Mouse (Mus musculus): ENCODE results near the gene Ldb3.

The Ldb3 gene

GRCm38 (mm10) chr14:34588498-34588897 lies at the start of gene Ldb3:
TSS of gene Ldb3 (minus strand) at chr14:34588682.
- DNase-seq: no peak

DNA sequence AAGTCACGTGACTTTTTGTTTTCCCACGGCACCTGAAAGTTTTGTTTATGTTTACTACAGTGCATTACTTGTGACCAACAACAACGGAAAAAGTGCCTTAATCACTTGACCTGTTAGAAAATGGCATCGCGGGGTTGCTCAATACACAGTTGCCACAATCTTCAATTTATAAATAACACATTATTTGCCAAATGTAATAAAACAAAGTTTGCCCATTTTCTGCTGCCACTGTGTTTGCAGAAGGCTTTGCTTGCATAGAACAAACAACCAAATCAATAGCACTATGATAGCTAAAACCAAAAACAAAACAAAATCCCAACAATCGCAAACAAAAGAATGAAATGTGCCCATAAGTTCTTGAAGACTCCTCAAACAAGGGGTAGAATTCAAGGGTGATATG lies 47.2 kb upstream of the Ldb3 start:
- DNase-seq: no peak

DNA sequence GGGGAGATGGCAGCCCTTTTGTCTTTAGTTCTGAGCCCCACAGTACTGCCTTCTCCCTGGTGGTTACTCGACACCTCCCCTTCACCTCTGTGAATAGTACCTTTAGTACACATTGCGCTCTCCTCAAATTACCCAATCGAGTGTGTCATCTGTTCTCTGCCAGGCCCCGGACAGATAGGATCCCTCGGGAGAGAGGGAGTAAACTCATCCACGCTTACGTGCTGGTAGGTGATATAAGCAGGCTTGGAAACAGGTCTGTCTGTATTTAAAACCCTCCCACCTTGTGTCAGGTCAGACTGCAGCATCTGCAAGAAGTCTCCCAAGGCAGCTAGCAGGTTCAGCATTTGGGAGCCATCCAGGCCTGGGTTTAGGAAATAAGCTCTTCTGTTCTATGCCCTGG lies 46.7 kb upstream of the Ldb3 start:
- DNase-seq: no peak

DNA sequence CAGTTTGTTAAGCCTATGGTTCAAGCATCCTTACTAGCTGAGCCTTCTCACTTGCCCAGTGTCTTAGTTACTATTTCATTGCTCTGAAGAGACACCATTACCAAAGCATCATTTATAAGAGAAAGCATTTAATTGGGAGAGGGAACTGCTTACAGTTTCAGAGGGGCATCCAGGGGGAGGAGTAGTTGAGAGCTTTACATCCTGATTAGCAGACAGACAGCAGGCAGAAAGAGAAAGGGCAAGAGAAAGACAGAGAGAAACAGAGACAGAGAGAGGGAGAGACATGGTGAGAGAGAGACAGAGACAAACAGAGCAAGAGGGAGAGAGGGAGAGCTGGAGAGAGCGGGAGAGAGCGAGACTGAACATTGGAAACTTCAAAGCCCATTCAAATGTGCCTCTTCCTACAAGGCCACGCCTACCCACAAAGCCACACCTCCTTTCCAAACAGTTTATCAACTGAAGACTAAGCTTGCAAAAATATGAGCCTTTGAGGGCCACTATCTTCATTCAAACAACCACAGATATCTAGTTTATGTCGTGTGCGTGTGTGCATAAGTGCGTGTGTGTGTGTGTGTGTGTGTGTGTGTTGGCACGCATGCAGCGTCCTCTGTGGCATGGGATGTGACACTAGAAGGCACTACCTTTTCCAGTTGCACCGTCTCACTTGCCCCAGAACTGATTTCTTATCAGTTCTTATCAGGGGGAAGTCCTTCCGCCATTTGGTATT lies 44.4 kb upstream of the Ldb3 start:
- DNase-seq: no peak

DNA sequence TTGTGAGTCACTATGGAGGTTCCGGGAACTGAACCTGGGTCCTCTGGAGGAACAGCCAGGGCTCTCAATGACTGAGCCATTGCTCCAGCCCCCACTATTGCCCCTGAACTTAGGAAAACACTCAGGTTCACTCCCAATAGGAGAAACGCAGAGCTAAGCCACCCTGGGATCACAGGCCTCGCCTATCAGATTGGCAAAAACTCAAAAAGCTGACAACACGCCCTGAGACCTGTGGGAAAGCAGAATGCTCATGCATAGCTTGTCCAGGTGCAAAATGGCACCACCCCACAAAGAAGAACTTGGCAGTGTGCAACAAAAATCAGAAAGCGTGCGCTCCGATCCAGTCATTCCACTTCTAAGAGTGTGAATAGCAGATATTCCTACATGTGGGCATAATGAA lies 38.3 kb upstream of the Ldb3 start:
- no peak for DNase-seq

GRCm38 (mm10) chr14:34623531-34624210 lies 35.2 kb upstream of the Ldb3 start:
- DNase-seq: no peak

GRCm38 (mm10) chr14:34623074-34623473 lies 34.6 kb upstream of the Ldb3 start:
- DNase-seq: no peak

DNA sequence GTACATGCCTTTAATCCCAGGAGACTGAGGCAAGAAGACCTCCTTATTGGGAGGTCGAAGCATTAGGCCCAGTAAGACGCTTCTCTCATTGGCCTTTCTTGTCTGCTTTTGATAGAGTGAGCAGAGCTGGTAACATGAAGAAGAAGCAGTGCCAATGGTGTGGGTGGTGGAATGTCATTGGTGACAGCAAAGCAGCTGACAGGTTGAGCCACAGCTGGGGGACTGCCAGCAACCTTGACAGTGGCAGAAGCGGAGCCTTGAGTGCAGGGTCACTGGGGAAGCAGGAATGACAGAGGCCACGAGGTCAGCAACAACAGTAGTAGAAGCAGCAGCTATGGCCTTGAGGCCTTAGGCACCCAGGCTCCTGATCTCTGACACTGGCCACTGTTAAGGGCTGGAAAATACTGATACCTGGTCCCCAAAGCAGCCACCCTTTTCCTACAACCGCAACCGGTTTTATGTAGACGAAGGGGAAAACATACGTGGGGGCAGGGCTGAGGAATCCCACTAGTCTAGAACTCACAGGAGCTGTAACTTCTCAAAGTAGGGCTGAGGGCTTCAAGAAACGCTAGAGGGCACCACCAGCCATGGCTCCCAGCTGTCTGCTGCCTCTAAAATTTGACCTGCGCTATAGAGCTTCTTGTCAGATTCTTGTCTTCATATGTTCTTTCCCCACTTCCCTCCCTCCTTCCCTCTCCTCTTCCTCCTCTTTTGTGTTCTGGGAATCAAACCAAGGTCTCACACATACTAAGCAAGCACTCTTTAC lies 32.3 kb upstream of the Ldb3 start:
- DNase-seq: peak; percentile 67

DNA sequence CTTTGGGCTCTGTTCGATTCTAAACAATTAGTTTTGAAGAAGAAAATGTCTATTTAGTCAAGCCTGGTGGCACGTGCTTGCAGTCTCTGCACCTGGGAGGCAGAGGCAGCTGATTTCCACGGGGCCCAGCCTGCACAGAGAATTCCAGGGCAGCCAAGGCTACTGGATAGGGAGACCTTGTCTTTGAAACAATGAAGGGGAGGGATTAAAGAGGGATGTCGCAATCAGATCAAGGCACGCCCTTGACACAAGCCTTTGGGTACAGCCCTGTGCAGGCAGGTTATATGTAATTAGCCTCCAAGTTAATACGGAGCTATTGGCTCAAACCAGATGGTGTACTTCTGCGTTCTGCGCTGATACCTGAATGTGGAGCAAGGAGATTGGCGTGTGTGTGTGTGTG lies 30.3 kb upstream of the Ldb3 start:
- no peak for DNase-seq

DNA sequence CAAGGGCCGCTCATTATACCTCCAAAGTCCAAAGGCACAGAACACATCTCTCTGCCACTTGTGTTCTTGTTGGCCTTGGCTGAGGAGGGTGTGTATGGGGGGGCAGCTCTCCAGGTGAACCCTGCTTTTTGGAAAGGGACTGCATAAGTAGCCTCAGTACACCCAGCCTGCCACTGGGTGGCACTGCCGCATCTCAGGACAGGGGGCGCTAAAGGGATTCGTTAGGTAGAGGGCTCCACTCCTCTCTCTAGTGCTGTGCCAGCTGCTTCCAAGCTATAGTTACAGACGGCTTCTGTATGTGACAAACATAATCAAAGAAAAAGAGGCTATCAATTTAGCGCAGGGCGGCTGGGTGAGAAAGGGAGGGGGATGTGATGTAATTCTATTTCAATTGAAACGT lies 28.3 kb upstream of the Ldb3 start:
- DNase-seq: peak; percentile 91

DNA sequence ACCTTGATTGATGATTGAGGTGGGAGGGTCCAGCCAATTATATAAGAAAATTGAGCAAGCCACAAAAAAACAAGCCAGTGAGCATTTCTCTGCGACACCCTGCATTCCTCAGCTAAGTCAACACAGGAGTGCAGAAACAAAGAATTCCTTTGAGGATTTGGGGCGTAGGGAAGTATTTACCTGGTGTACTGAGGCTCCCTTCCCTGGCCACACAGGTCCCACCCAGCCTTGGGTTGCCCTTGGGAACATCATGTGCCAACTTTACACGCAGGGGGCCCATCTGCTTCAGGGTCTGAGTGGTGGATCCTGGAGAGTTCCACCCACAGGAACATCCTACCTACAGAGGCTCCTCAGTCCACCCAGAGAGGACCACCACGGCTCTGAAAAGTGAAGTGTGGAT lies 27.1 kb upstream of the Ldb3 start:
- DNase-seq: no peak

- peak; percentile 13 for DNase-seq
These were observed 26.6 kb upstream of the Ldb3 start for GRCm38 (mm10) chr14:34615082-34615481.

GRCm38 (mm10) chr14:34614551-34614950 lies 26.1 kb upstream of the Ldb3 start:
- no peak for DNase-seq

GRCm38 (mm10) chr14:34613523-34613922 lies 25.0 kb upstream of the Ldb3 start:
- no peak for DNase-seq

DNA sequence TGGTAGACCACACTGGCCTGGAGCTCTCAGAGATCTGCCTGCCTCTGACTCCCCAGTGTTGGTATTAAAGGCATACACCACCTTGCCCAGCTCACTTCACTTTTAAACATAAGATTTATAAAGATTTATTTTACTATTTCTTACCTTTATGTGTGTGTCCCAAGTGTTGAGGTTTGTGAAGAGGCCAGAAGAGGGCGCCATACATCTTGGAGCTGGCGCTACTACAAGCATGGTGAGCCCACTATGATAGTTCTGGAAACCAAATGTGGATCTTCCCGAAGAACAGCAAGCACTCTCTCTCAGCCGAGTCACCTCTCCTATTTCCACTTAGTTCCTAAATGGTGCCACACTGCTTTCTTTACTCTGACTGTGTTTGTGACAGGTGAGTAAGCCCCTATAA lies 23.7 kb upstream of the Ldb3 start:
- peak; percentile 27 for DNase-seq

GRCm38 (mm10) chr14:34611591-34611990 lies 23.1 kb upstream of the Ldb3 start:
- DNase-seq: no peak

GRCm38 (mm10) chr14:34601910-34602309 lies 13.4 kb upstream of the Ldb3 start:
- no peak for DNase-seq

DNA sequence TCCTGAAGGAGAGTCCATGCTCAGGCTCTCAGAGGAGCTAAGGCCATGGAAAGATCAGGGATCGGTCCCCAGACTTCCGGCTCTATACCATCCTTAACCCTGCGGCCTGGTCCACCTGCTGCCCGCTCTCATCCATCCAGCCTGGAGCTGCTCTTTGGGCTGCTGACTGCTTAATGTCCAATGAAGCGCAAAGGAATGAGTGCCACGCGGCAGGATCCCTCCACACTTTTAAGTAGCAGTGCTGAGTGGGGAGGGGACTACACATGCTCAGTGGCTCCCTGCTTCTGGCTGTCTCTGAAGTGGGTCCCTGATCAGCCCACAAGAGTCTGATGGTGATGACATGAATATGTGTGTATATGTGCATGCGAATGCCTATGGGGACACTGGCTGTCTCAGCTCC lies 11.5 kb upstream of the Ldb3 start, which contains the start of gene Opn4:
Gene Opn4, minus strand, starts transcription at position 202 of the 400 bp plus-strand sequence.
- DNase-seq: no peak

- DNase-seq: no peak
These were observed 7.2 kb upstream of the Ldb3 start for GRCm38 (mm10) chr14:34595596-34596255.

DNA sequence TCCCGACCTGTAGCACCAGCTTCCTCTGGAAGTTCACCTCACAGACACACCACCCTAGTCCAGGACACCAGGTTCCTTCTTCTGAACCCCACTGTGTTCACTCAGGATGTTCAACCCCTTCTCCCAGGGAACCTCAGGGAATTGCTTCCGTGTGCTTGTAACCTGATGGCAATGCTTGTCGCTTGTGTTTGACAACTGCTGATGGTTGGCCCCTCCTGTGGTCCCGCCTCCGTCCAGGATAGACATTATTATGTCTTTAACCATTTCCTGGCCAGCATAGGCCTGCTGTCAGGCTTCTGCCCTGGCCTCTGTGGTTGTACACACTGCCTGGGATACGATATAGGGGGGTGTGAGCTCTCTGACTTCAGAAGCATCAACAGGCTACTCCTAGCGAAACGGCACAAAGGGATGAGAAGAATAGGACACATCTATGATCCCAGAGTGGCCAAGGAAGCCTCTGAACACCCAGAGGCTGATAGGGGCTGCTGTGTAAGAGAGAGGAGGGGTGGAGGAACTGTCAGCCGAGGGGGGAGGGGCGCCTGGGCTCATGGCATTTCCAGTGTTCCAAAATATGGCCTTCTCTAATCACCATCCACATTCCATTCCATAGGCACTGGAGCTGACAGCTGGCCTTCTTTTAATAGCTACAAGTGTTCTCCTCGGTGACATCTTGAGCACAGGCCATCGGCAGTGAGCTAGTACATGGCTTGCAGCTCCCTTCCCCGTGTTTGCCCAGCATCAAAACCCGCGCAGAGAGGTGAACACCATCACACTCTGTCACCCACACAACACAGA lies 3.5 kb upstream of the Ldb3 start:
- no peak for DNase-seq

- peak; percentile 24 for DNase-seq
These were observed 2.5 kb upstream of the Ldb3 start for GRCm38 (mm10) chr14:34590743-34591675.

All from embryo, embryonic 11 days (tissue).